Mouse (Mus musculus) limb, embryonic 10.5 days (tissue): Measurements from ENCODE around the gene Slc30a9. TPM values are rescaled to one million over a fixed set of nuclear protein-coding genes. Genes with fewer than 3 reads are reported as not detected.

Experiments
- DNase-seq: peaks from one replicate; pipeline ENCODE4 v3.0.0-alpha.2; 2017; ENCODE audit warnings: low spot score
- H3K27ac ChIP-seq: fragments of 300-500 bp; sonication (generic); 2 replicates; pipeline ENCODE4 v1.5.1; 2016; ENCODE audit warnings: mild to moderate bottlenecking
- H3K27me3 ChIP-seq: fragments of 300-500 bp; sonication (generic); 2 replicates; pipeline ENCODE4 v1.6.1; 2016; ENCODE audit warnings: low read depth, mild to moderate bottlenecking; ENCODE audit not compliant: poor library complexity, severe bottlenecking
- H3K36me3 ChIP-seq: fragments of 300-500 bp; sonication (generic); 2 replicates; pipeline ENCODE4 v1.6.1; 2016; ENCODE audit warnings: mild to moderate bottlenecking, moderate library complexity
- H3K4me1 ChIP-seq: fragments of 300-500 bp; sonication (generic); 2 replicates; pipeline ENCODE4 v1.6.1; 2016
- H3K4me3 ChIP-seq: fragments of 300-500 bp; sonication (generic); 2 replicates; pipeline ENCODE4 v1.5.1; 2016; ENCODE audit warnings: mild to moderate bottlenecking, moderate library complexity
- H3K9me3 ChIP-seq: fragments of 300-500 bp; sonication (generic); replicated peaks from 2 replicates; pipeline ENCODE4 v1.6.1; 2016; ENCODE audit warnings: mild to moderate bottlenecking
- WGBS: fragments of 180-500 bp; shearing (Covaris S2); methylation state at CpG from one replicate; pipeline ENCODE4 v1.1.7; 2016; 5-methylcytosine and 5-hydroxymethylcytosine counted together
- polyA plus RNA-seq: library from polyadenylated mRNA; unstranded; fragments of >200 nt; fragmentation: Nextera tagmentation; extraction: Ambion mirVana; gene quantifications from 2 replicates; pipeline ENCODE4 v1.2.1, GENCODE M21; 2016

Slc30a9 gene
- polyA plus RNA-seq, 1 experiment from 2014 or later = 90.9 TPM

- Histone ChIP-seq H3K4me3 (no peak overlapping the region), H3K4me1 (no peaks in the 10 kb centered on the region), H3K36me3 (peaks cover 20% of the 10 kb centered on the region), H3K27ac (no peak overlapping the region), H3K9me3 (no peaks in the 10 kb centered on the region), H3K27me3 (no peaks in the 10 kb centered on the region)
- 89% methylated on average over 5 of the region's 5 CpGs for WGBS
- no peak for DNase-seq
Measured at GRCm38 (mm10) chr5:67297026-67297813, 9.5 kb upstream of the Slc30a9 start.

GRCm38 (mm10) chr5:67299847-67300412, 6.8 kb upstream of the Slc30a9 start:
- no peak overlapping the region for H3K27ac ChIP-seq
- no peak overlapping the region for H3K4me3 ChIP-seq
- no peak for DNase-seq
- no peaks in the 10 kb centered on the region for H3K9me3 ChIP-seq
- 94% methylated on average over 6 of the region's 6 CpGs for WGBS
- no peaks in the 10 kb centered on the region for H3K27me3 ChIP-seq
- H3K4me1 ChIP-seq = no peaks in the 10 kb centered on the region
- H3K36me3 ChIP-seq = peaks cover 8% of the 10 kb centered on the region; the same call in 1 of the 2 replicates

- no peaks in the 10 kb centered on the region; the same call in 1 of the 2 replicates for H3K4me1 ChIP-seq
- no peak for DNase-seq
- no peak overlapping the region for H3K4me3 ChIP-seq
- no peaks in the 10 kb centered on the region for H3K9me3 ChIP-seq
- no peaks in the 10 kb centered on the region for H3K27me3 ChIP-seq
- WGBS = 95% methylated on average over 8 of the region's 8 CpGs
- H3K36me3 ChIP-seq = no peaks in the 10 kb centered on the region
- H3K27ac ChIP-seq = no peak overlapping the region
Measured at GRCm38 (mm10) chr5:67300926-67301597, 5.7 kb upstream of the Slc30a9 start.

- H3K9me3 ChIP-seq = no peaks in the 10 kb centered on the region
- no peak overlapping the region for H3K27ac ChIP-seq
- no peaks in the 10 kb centered on the region for H3K36me3 ChIP-seq
- DNase-seq = no peak
- 90% methylated on average over 8 of the region's 8 CpGs for WGBS
- H3K27me3 ChIP-seq = no peaks in the 10 kb centered on the region
- no peak overlapping the region for H3K4me3 ChIP-seq
- H3K4me1 ChIP-seq = no peaks in the 10 kb centered on the region; the same call in 1 of the 2 replicates
Measured at GRCm38 (mm10) chr5:67301722-67302331, 4.9 kb upstream of the Slc30a9 start.

GRCm38 (mm10) chr5:67303816-67304215, 2.9 kb upstream of the Slc30a9 start:
- H3K4me3 ChIP-seq = no peak overlapping the region
- no peaks in the 10 kb centered on the region for H3K36me3 ChIP-seq
- H3K27ac ChIP-seq = no peak overlapping the region
- no peaks in the 10 kb centered on the region for H3K27me3 ChIP-seq
- H3K4me1 ChIP-seq = peaks cover 6% of the 10 kb centered on the region
- DNase-seq = no peak
- no peaks in the 10 kb centered on the region for H3K9me3 ChIP-seq
- WGBS = 86% methylated on average over 1 of the region's 1 CpGs

- DNase-seq = no peak
- Histone ChIP-seq H3K27me3 (no peaks in the 10 kb centered on the region), H3K4me1 (peaks cover 9% of the 10 kb centered on the region), H3K9me3 (no peaks in the 10 kb centered on the region), H3K36me3 (peaks cover 12% of the 10 kb centered on the region), H3K4me3 (peak overlapping the region; percentile 98), H3K27ac (peak overlapping the region; percentile 95)
- 36% methylated on average over 13 of the region's 13 CpGs for WGBS
Measured at GRCm38 (mm10) chr5:67307659-67308222, 986 bp downstream of the Slc30a9 start.

- Histone ChIP-seq H3K4me3 (no peak overlapping the region), H3K4me1 (peaks cover 9% of the 10 kb centered on the region), H3K36me3 (peaks cover 26% of the 10 kb centered on the region), H3K9me3 (no peaks in the 10 kb centered on the region), H3K27ac (no peak overlapping the region), H3K27me3 (no peaks in the 10 kb centered on the region)
- no peak for DNase-seq
- 63% methylated on average over 3 of the region's 3 CpGs for WGBS
Measured at GRCm38 (mm10) chr5:67311811-67312521, 5.2 kb downstream of the Slc30a9 start.

GRCm38 (mm10) chr5:67312522-67312851, 5.7 kb downstream of the Slc30a9 start:
- H3K36me3 ChIP-seq = peaks cover 31% of the 10 kb centered on the region
- H3K27me3 ChIP-seq = no peaks in the 10 kb centered on the region
- no peak for DNase-seq
- WGBS = 95% methylated on average over 3 of the region's 3 CpGs
- no peak overlapping the region for H3K27ac ChIP-seq
- H3K9me3 ChIP-seq = no peaks in the 10 kb centered on the region
- peaks cover 9% of the 10 kb centered on the region for H3K4me1 ChIP-seq
- no peak overlapping the region for H3K4me3 ChIP-seq

- H3K4me1 ChIP-seq = no peaks in the 10 kb centered on the region
- no peak overlapping the region for H3K4me3 ChIP-seq
- H3K27ac ChIP-seq = no peak overlapping the region
- no peak for DNase-seq
- H3K36me3 ChIP-seq = peaks cover 26% of the 10 kb centered on the region
- H3K27me3 ChIP-seq = no peaks in the 10 kb centered on the region
- 91% methylated on average over 17 of the region's 17 CpGs for WGBS
- H3K9me3 ChIP-seq = no peaks in the 10 kb centered on the region
Measured at GRCm38 (mm10) chr5:67321656-67322268, 15.0 kb downstream of the Slc30a9 start.

GRCm38 (mm10) chr5:67324032-67324431, 17.3 kb downstream of the Slc30a9 start:
- Histone ChIP-seq H3K36me3 (peaks cover 19% of the 10 kb centered on the region), H3K9me3 (no peaks in the 10 kb centered on the region), H3K4me3 (no peak overlapping the region), H3K4me1 (no peaks in the 10 kb centered on the region), H3K27ac (no peak overlapping the region), H3K27me3 (no peaks in the 10 kb centered on the region)
- 20% methylated on average over 1 of the region's 1 CpGs for WGBS
- no peak for DNase-seq

- no peak for DNase-seq
- Histone ChIP-seq H3K27ac (no peak overlapping the region), H3K4me1 (no peaks in the 10 kb centered on the region), H3K27me3 (no peaks in the 10 kb centered on the region), H3K36me3 (peaks cover 79% of the 10 kb centered on the region), H3K4me3 (no peak overlapping the region), H3K9me3 (no peaks in the 10 kb centered on the region)
- 93% methylated on average over 6 of the region's 6 CpGs for WGBS
Measured at GRCm38 (mm10) chr5:67340811-67341210, 34.1 kb downstream of the Slc30a9 start.

- 98% methylated on average over 2 of the region's 2 CpGs for WGBS
Measured at GRCm38 (mm10) chr5:67347060-67347459, 40.3 kb downstream of the Slc30a9 start.

More at GRCm38 (mm10) chr5:67347060-67347459, 40.3 kb downstream of the Slc30a9 start:
- no peak overlapping the region for H3K27ac ChIP-seq
- no peaks in the 10 kb centered on the region for H3K4me1 ChIP-seq
- no peak for DNase-seq
- H3K27me3 ChIP-seq = no peaks in the 10 kb centered on the region
- no peaks in the 10 kb centered on the region for H3K9me3 ChIP-seq
- no peak overlapping the region for H3K4me3 ChIP-seq
- peaks cover 97% of the 10 kb centered on the region for H3K36me3 ChIP-seq
